8 mouse cellular contexts compared by ENCODE assay signal in genomic region chr16:78197252-78197896, GRCm38 (mm10).
DNase-seq lines count a peak whose midpoint lies in the region; ATAC-seq and TF ChIP-seq lines count a peak whose summit lies in the region.
"Had no signal": no experiment of that assay in that cellular context is flagged by ENCODE, and none has a peak within 500 bp of the region (broad histone marks: within the 10 kb centered on the region; RNA-seq: fewer than 3 reads in every experiment).

No protein-coding gene starts in this region.

- no peak overlapping the region for H3K4me3 ChIP-seq in forebrain, embryonic 16.5 days (replicated peaks; ENCODE audit: low read length)
- no peak overlapping the region for H3K4me3 ChIP-seq in left cerebral cortex, adult 2 months
- no peak overlapping the region for H3K4me3 ChIP-seq in midbrain, embryonic 10.5 days

- intact Hi-C loops in left cerebral cortex, adult 2 months (cut with DNase I) = loop anchor here (1.0 to 10.0 kb wide), 5 partner anchors 120 to 757 kb away; no protein-coding TSS in a partner anchor

- no peak overlapping the region for H3K4me2 ChIP-seq in forebrain, embryonic 16.5 days (ENCODE audit: low read length)

- peak; percentile 84 for DNase-seq in NIH3T3 (ENCODE audit: low read depth)
- peak; percentile 58 for DNase-seq in c-Kit-positive CD71-positive TER-119-negative erythroid progenitor cells, embryonic 14.5 days (ENCODE audit: low read depth)
- peak; percentile 90 for DNase-seq in induced T-regulatory cell, adult 2 months (ENCODE audit: low read depth)
- peak; percentile 83 to 85 for DNase-seq in left cerebral cortex, adult 2 months (ENCODE audit: extremely low spot score in 1 of 2, low spot score in 2 of 2)
- peak; percentile 79 for DNase-seq in midbrain, embryonic 10.5 days (ENCODE audit: low spot score)
- peak; percentile 56 for DNase-seq in skeletal muscle tissue, adult 2 months (ENCODE audit: low read depth, low spot score)

- no peak overlapping the region for H3K27ac ChIP-seq in forebrain, embryonic 16.5 days (ENCODE audit: low read length)
- no peak overlapping the region for H3K27ac ChIP-seq in left cerebral cortex, adult 2 months
- H3K27ac ChIP-seq in midbrain, embryonic 10.5 days (replicated peaks) = no peak overlapping the region
- H3K27ac ChIP-seq: macrophage had no signal

- WGBS in forebrain, embryonic 16.5 days = 6% methylated on average over 10 of the region's 10 CpGs
- 18% methylated on average over 10 of the region's 10 CpGs for WGBS in midbrain, embryonic 10.5 days

- H3K36me3 ChIP-seq in forebrain, embryonic 16.5 days (ENCODE audit: control insufficient read depth, insufficient read depth) = no peaks in the 10 kb centered on the region
- H3K36me3 ChIP-seq in midbrain, embryonic 10.5 days = no peaks in the 10 kb centered on the region

- peak; percentile 68; the same call in 1 of the 2 replicates for ATAC-seq in forebrain, embryonic 16.5 days

- H3K9me3 ChIP-seq in forebrain, embryonic 16.5 days (ENCODE audit: control insufficient read depth, low read length) = no peaks in the 10 kb centered on the region
- H3K9me3 ChIP-seq in midbrain, embryonic 10.5 days (replicated peaks) = no peaks in the 10 kb centered on the region

- no peak overlapping the region for H3K9ac ChIP-seq in forebrain, embryonic 16.5 days (replicated peaks; ENCODE audit: low read depth, low read length)

- H3K27me3 ChIP-seq in forebrain, embryonic 16.5 days (replicated peaks; ENCODE audit: control insufficient read depth, insufficient read depth, low read length) = no peaks in the 10 kb centered on the region
- no peaks in the 10 kb centered on the region for H3K27me3 ChIP-seq in midbrain, embryonic 10.5 days (ENCODE audit: low read depth, poor library complexity, severe bottlenecking)

- H3K4me1 ChIP-seq in forebrain, embryonic 16.5 days (replicated peaks; ENCODE audit: control insufficient read depth, insufficient read depth, low read length) = peaks cover 2% of the 10 kb centered on the region; the same call in 1 of the 2 replicates
- H3K4me1 ChIP-seq in midbrain, embryonic 10.5 days = no peaks in the 10 kb centered on the region

- peak; percentile 80 for TF ChIP-seq CTCF in left cerebral cortex, adult 2 months (IDR thresholded peaks at IDR 0.05)
